Mouse (Mus musculus) brain, embryonic 14.5 days (tissue): ENCODE results near the gene Zfp384.

Source experiments
- CTCF ChIP-seq: fragments of 200-500 bp; IDR thresholded peaks from 2 replicates; pipeline ENCODE4 v1.5.1; 2012; ENCODE audit warnings: inconsistent platforms, mild to moderate bottlenecking, moderate library complexity, borderline replicate concordance; ENCODE audit not compliant: insufficient read depth, insufficient read length; ENCODE audit errors: extremely low read depth
- POLR2A ChIP-seq: fragments of 200-500 bp; IDR thresholded peaks from 2 replicates; pipeline ENCODE4 v1.6.1; 2012; ENCODE audit warnings: mild to moderate bottlenecking, inconsistent platforms, borderline replicate concordance; ENCODE audit not compliant: poor library complexity, insufficient read depth, insufficient read length, severe bottlenecking; ENCODE audit errors: extremely low read depth

DNA sequence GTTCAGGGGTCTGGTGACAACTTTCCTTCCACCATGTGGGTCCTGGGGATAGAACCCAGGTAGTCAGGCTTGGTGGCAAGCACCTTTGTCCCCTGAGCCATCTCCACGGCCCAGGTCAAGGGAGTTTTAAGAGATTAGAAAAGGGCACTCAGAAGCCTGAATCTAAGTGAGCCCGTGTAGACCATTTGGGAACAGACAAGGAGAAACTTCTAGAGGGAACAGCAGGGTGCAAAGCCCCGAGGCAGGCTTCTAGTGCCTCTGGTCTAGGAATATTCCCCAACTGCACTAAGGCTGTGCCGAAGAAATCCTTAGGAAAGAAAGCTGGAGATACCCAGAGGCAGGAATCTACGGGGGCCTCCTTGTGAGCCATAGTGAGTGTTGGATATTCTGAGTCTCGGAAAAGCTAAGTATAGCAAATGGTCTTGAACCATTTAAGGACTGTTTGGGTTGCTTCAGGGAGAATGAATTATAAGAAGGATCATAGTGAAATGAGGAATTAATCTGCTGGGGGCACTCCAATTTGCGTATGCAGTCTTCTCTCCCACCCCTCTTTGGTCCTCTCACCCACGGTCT, 13.0 kb upstream of the Zfp384 start:
- no peak for TF ChIP-seq POLR2A
- no peak for TF ChIP-seq CTCF
